Mouse (Mus musculus) olfactory bulb, adult 2 months (tissue): Measurements from ENCODE around the gene Tssk2.

Experiments
- CTCF ChIP-seq: fragments of 200-500 bp; IDR thresholded peaks from 2 replicates; pipeline ENCODE4 v1.5.1; 2012; ENCODE audit warnings: low read depth, mild to moderate bottlenecking, low read length, moderate library complexity; ENCODE audit not compliant: insufficient read depth
- POLR2A ChIP-seq: fragments of 200-500 bp; IDR thresholded peaks from 2 replicates; pipeline ENCODE4 v1.6.1; 2012; ENCODE audit warnings: mild to moderate bottlenecking, low read depth, low read length, moderate library complexity; ENCODE audit not compliant: insufficient read depth

- no peak for TF ChIP-seq POLR2A
- no peak for TF ChIP-seq CTCF
These were observed 22.3 kb upstream of the Tssk2 start for GRCm38 (mm10) chr16:17876096-17876495.
